Mouse (Mus musculus): ENCODE data around the gene Cdk18.

Cdk18 gene

DNA sequence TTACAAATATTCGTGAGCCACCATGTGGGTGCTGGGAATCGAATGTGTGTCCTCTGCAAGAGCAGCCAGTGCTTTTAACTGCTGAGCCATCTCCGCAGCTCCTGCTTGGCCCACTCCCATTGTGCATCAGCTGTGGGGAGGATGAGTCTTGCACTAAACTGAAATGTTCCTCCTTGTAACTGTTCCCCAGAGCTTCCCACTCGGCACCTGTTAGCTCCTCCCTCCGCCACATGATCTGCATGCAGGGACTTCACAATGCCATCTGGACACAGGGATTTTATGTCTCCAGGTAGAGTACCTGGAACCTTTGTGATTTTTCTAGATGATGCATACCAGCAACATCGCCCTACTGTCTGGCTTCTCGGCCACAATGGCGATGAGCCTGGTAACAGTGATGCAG, 70.0 kb downstream of the Cdk18 start:
- no peak for ATAC-seq (ENCODE audit: insufficient number of reproducible peaks, low FRiP score, low TSS enrichment)

GRCm38 (mm10) chr1:132067261-132068255, 71.9 kb downstream of the Cdk18 start, which contains the start of gene Mfsd4a:
TSS of gene Mfsd4a (minus strand) at chr1:132068062.
- peak; percentile 84 for ATAC-seq (ENCODE audit: insufficient number of reproducible peaks, low FRiP score, low TSS enrichment)

GRCm38 (mm10) chr1:132065475-132066172, 73.9 kb downstream of the Cdk18 start:
- ATAC-seq (ENCODE audit: insufficient number of reproducible peaks, low FRiP score, low TSS enrichment), result no peak

DNA sequence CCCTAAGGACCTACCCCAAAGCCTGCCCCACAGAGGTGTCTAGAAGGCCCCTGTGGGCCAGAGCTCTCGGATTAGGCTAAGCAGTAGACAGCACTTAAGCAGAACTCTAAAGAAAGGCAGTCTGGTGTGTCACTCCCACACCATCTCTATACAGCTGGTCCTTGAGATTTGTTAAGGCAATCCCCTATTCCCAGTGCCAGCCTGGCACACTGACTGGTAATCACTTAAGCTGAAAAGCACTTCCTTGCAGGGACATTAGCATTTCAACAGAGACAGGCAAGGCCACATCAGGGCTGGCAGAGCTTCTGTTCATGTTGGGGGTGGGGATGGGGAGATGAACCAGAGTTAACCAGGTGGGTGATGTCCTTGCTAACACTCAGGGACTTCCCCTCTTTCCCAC, 74.5 kb downstream of the Cdk18 start:
- ATAC-seq (ENCODE audit: insufficient number of reproducible peaks, low FRiP score, low TSS enrichment), result no peak

DNA sequence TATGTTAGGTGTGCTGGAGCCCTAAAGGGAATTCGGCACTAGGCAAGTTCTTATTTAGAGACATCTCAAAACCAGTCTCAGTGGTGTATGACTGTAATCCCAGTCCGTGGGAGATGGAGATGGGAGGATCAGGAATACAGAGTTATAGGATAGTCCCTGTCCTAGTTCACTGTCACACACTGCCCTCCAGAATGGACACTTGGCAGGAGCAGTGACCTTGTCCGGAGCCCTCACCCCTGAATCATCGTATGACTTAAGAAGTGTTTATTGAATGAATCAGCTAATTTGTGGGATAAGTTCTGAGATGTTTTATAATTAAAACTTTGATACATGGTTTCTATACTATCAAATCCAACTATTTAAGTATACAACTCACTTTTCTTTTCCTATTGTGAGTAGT, 76.4 kb downstream of the Cdk18 start:
- no peak for ATAC-seq (ENCODE audit: insufficient number of reproducible peaks, low FRiP score, low TSS enrichment)
